Mouse (Mus musculus) inflammation-experienced regulatory T-cells, adult 6 months (primary cell): ENCODE results near the gene Lipt1. TPM values are rescaled to one million over a fixed set of nuclear protein-coding genes. Genes with fewer than 3 reads are reported as not detected.

ENCODE experiments used
- ATAC-seq: one replicate; pipeline ENCODE4 v1.8.0; 2017
- polyA plus RNA-seq, 3 experiments: library from polyadenylated mRNA; unstranded; fragments of 100-300 nt; shearing (Covaris generic); gene quantifications; one replicate each; pipeline ENCODE4 v1.2.1; 2017

Lipt1 gene
- polyA plus RNA-seq: 1 to 10 TPM; 3.7 to 7.4 (median 7.2) TPM

DNA sequence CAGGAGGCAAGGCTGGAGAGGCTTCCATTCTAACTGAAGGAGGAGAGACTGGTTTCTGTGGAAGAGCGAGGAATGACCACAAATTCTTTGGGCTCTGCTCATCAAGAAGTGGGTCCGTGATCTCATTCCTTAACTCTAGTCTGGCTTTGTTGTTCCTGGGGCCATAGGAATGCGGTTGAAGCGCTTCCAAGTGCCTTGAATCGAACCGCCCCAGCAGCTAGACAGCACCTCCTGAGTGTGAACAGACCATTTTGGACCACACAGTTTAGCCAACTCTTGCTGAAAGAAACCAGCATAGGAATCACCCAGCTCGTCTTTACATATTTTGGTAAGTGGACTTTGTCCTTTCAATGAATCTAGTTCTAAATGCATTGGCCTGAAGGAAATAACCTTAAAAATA, at the start of gene Lipt1:
TSS of gene Lipt1 (plus strand) at position 35 of the 400 bp plus-strand sequence.
- peak; percentile 18 for ATAC-seq

DNA sequence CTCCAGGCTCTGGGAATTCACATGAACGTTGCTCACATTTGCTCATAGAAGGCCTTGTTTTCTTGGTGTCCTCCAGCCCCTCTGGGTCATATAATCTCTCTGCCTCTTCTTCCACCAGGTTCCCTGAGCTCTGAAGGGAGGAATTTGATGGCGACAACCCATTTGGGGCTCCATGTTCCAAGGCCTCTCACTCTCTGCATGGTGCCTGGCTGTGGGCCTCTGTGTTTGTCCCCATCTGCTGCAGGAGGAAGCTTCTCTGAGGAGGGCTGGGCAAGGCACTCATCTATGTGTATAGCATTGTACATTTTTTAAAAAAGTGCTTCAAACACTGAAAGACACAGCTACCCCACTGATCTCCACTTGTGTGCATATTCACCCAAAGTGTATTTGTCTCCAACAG, 39.9 kb upstream of the Lipt1 start:
- ATAC-seq: no peak

- no peak for ATAC-seq
Observed at GRCm38 (mm10) chr1:37846878-37847277, 24.7 kb upstream of the Lipt1 start.

GRCm38 (mm10) chr1:37850696-37851095, 20.8 kb upstream of the Lipt1 start:
- ATAC-seq: no peak

GRCm38 (mm10) chr1:37864511-37865400, 6.8 kb upstream of the Lipt1 start:
- peak; percentile 87 for ATAC-seq

DNA sequence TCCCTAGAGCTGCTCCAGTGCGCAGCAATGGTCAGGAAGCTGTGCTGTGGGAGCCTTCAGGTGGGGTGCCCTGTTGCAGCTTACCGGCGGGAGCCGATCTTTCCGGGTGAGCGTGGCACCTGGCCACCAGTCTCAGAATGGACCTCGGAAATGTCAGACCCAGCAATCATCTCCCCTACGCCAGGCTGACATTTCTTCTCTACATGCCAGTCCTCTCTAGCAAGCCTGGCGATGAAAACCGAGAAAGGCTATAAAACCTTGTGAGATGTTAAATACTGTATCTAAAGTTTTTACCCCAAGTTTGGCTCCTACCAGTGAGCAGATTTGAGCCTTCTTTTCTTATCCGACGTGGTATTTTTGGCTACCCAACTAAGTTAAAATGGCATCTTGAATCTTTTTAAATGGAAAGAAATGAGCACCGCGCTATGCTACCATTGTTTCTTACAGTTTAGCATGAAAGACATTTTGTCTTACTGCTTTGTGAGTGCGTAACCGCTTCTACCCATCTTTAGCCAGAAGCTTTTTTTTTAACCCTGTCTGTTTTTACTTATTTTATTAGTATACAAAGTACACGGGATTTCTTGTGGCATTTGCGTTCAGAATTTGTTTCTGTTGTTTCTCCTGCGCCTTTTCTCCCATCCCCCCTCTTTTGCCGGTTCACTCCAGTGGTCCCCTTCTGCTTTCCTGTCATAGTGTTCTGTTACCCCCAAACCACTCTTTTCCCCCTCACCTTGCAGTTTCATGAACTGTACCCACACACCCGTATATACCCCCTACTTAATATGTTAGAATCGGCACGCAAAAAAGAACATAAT, 5.9 kb upstream of the Lipt1 start:
- ATAC-seq: no peak

DNA sequence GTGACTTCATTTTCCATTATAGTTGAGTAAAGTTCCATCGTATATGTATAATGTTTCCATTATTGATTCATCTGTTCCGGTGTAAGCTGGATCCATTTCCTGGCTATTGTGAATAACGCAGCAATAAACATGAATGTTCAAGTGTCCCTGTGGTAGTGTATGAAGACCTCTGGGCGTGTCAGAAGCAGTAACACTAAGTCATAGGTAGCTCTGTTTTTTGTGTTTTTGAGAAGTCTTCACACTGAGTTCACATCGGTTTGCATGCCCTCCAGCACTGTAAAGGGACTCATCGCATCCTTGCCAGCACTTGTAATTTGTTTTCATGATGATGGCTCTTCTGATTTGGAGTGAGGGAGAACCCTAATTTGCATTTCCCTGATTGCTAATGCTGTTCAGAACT, 5.3 kb upstream of the Lipt1 start, which contains the start of gene Tsga10:
TSS of gene Tsga10 (minus strand) at position 144 of the 400 bp plus-strand sequence.
- no peak for ATAC-seq

- no peak for ATAC-seq
Observed at GRCm38 (mm10) chr1:37867056-37867455, 4.5 kb upstream of the Lipt1 start.

DNA sequence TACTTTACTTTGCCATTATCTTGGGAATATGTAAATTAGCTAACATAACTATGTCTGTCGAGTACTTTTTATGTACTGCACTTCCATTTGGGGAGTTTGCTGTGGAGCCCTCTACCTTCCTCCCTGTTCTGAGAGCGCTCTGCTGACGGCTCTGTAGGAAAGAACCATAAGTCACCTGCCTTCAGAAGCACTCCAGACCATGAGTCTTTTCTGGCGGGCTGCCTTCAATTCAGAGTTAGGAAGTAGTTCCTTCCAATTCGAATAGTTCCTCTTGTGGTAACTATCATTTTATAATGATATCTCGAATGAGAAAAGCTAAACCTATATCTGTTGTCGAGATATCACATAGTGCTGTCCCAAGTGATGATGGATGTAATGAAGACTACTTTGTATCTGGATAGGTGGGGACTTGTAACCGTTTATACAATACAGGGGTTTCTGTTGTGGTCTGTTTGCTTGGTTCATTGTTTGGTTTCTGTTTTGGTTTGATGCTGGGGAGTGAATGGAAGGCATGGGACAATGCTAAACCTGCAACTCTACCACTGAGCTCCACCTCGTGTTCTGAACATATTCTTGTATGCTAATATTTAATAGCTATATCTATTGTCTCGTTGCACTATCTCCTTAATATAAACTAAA, 3.7 kb upstream of the Lipt1 start:
- no peak for ATAC-seq

DNA sequence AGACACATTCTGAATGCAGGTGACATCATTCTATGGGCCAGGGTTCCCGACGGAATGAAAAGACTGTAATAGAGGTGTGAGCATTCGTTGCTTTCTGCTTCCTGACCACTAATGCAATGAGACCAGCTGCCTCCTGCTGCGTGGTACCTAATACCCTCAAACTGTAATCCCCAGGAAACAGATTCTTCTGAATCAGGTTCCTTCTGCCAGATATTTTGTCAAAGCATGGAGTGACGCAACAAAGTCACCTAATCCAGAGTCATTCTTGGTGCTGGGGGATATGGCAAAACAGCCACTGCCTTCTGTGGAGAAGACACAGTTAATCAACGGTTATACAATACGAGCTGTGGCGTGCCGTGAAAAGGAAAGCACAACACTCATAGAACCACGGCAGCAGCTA, 2.9 kb upstream of the Lipt1 start:
- no peak for ATAC-seq

DNA sequence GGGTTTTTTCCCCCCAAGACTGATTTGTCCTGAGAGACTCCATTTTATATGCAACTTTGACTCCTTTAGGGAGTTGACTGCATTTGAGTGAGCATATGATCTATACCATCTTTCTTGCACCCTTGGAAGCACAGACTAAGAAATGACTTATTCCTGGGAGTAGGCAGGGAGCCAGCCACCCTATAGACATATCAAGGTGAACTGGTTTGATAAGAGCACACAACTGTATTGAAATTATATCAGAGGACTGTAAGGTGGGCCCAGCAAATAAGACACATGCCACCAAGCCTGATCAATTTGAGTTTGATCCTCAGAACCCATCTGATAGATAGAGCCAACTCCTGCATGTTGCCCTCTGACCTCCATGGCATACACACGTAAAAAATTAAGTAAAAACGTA, 2.2 kb upstream of the Lipt1 start:
- ATAC-seq: no peak

DNA sequence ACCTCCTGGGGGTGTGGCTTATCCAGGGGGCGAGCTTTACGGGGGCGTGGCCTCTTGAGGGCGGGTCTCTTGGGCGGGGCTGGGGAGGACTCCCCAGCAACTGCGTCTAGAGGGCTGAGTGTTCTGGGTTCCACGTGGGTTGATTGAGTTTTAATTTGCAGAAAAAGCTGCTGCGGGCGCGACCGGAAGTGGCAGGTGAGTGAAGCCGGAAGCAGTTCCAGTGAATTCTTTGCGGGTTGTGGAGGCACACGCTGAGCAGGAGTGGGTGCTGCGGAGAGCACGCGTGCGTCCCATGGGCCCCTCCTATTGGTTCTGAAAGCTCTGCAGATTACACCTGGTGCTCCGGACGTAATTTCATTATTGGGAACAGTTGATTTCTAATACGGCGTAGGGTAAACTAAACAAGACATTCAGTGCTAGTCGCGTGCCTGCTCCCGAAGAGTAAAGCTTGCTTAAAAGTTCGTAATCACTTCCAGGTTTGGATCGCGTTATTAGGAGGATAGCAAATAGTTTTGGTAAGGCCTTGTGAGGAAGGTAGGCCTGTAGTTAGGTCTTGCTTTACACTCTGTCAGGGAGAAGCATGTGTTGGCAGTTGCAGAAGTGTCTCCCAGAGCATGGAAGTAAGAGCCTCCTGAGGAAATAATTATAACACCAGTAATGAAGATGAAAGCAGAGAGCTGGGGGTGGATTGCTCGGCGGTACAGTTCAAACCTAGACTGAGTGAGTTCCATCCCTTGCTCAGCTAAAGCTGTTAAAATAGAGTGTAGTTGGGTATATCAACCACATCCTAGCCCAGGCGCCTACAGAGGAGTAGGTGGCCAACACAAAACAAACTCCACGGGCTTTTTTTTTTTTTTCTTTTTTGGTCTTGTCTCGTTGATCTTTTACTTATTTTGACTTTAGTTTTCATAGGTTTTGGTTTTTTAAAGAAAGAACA, 861 bp downstream of the Lipt1 start:
- peak; percentile 87 for ATAC-seq

DNA sequence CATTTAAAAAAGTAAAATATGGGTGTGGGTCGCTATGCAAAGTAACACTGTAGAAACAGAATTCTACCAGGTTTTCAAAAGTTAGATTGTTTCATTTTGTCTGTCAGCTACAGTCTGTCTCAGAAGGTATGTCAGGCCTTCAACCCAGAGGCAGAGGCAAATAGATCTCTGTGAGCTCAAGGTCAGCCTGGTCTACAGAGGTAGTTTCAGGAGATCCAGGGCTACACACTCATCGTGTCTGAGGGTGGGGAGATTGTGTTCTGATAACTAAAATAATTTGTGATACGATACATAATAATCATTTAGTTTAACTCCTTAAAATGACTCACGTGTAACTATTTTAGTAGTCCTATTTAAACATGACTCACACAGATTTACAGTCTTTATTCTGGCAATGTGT, 1.6 kb downstream of the Lipt1 start:
- no peak for ATAC-seq

- no peak for ATAC-seq
Observed at GRCm38 (mm10) chr1:37877736-37878460, 6.4 kb downstream of the Lipt1 start.

GRCm38 (mm10) chr1:37883411-37883810, 11.9 kb downstream of the Lipt1 start:
- ATAC-seq: no peak

GRCm38 (mm10) chr1:37884451-37884850, 12.9 kb downstream of the Lipt1 start:
- ATAC-seq: no peak

DNA sequence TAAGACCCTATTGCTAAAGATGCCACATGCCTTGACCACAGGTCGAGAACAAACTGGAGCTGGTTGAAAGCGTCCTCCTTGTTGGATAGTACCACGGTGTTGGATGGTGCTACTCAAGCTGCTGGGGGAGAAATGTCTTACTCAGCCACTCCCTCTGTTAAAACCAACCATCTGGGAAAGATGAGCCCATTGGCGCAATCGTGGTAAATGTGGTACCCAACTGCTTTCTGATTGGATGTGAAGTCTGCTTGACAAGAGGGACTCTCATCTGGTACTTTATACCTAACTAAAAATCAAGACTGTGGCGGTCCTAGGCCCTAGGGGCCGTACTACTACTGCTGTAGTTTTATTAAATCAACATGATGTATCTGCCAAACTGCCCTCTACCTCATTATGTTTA, 17.7 kb downstream of the Lipt1 start:
- no peak for ATAC-seq

- peak; percentile 86 for ATAC-seq
Observed at GRCm38 (mm10) chr1:37890025-37890652, 18.6 kb downstream of the Lipt1 start, which contains the start of the genes Mitd1 and Mrpl30. Gene Mitd1, minus strand, starts transcription at chr1:37890411. Gene Mrpl30, plus strand, starts transcription at chr1:37890477.

GRCm38 (mm10) chr1:37891400-37891799, 19.9 kb downstream of the Lipt1 start:
- no peak for ATAC-seq

DNA sequence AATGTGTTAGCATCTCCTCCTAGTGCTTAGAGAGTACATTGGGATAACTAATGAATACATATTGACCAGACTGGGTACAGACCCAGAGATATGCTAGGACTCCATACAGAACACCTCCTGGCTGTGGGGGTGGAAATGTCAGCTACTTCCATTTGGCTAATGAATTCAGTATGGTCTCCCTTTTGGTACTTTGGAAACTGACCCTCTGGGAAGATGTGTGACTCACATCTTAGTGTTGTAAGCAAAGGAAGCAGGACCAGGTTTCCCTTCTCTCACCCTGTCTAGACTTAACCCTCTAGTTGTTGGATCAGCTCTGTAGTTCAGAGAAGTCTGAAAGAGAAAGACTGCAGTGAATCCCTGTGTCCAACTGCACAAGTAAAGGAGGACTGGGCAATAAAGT, 23.1 kb downstream of the Lipt1 start:
- no peak for ATAC-seq

DNA sequence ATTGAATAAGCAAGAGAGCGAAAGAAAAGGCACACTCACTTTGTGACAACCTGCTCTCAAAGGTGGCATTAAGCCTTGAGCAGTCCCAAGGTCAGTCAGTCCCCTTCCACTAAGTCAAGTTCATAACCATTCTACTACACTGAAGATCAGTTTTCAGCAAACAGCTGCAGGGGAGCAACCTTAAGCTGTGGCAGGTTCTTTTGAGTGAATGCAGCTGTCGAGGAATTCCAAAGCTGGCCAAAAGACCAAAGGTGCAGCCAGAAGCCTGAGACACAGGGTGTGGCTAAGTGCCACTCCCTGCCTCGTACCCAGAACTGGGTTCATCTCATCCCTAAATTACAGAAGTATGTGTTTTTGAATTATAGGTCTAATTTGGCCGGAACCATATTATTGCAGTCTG, 28.3 kb downstream of the Lipt1 start:
- no peak for ATAC-seq
